Mouse (Mus musculus) embryo, embryonic 11.5 days (tissue): ENCODE measurements around the gene Stk39.

Experiments used
- DNase-seq: peaks from one replicate; pipeline ENCODE4 v3.0.0-alpha.2; 2012; ENCODE audit warnings: low read depth, low spot score

Stk39 gene

DNA sequence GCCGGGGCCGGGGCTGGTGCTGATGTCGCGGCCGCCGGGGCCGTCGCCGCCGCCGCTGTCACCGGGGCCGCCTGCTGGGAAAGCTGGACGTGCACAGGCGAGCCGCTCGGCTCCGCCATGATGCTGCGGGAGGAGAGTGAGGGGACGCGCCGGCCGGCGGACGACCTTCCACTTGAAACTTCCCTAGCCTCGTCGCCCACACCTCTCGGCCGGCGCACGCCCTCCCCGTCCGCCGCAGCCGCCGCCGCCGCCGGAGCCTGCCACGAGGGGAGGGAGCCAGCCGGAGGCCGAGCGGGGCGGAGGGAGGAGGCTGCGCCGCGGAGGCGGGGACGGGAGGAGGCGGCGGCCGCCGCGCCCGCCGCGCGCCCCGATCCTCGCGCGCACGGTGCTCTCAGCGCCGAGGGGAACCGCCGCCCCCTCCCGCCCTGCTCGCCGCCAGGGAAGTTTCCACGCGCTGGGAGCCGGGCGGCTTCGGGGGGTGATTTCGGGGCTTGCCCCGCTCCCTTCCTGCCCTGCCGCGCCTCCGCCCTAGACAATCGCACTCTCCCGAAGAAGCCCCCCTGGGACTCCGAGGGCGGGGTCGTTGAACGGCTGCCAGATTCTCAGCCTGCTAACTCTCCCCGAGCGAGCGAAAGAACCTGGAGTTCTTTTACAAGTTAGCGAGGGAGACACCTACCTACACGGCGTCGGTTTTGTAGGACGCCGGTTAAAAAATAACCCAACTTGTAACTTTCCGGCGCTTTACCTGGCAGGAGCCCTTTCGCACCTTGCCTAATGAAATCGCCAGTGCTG is at the start of gene Stk39:
Stk39 (minus strand) TSS at position 510 of the 792 bp plus-strand sequence.
- DNase-seq = peak; percentile 77

DNA sequence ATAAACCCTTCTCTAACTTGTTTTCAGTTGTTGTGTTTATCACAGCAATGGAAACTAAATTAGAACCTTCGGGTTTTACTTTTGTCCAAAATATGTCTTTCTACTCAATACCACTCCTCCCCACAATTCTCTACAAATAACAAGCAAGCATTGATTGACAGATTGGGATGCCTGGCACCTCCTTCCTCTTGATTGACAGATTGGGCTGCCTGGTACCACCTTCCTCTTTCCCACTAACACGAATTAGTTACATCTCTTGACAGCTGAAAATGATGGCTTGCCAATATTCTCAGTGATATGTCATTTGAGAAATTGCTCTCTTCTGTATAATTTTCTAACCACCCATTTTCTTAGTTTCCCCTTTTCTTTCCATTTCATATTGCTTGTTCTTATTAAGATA is 43.3 kb upstream of the Stk39 start:
- DNase-seq = no peak

DNA sequence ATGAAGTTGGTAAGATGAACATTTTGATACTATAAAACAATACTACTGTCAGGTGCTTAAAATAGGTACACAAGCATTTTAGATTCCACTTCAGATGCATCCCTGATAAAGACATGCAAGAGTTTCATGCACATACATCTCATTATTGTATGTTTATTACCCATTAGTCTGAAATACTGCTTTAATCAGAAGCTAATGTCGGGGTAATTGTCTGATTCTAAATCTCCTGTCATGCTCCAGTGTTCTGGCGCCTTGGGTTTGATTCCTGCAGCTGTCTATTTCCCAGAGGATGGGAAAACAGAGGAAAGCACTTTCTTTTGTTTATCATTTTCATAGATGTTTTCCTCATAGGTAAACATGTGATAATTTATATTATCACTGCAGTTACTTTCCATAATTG is 31.1 kb upstream of the Stk39 start:
- DNase-seq = no peak

DNA sequence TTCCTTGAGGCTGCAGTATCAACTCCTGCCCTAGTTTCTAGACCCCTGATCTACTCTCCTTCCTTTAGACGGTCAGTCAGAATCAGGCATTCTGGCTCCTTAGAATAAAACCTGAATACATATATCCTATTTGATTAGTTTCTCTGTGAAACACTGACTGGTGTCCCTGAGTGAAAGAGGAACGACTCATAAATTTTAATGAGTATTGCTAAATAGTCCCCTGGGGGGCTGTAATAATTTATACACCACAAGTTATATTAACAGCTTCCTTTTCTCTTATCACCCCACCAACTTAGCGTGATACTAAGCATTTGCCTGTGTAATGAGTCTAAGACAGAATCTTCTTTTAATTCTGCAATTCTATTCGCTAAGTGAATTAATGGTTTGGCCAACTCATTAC is 30.7 kb upstream of the Stk39 start:
- no peak for DNase-seq

DNA sequence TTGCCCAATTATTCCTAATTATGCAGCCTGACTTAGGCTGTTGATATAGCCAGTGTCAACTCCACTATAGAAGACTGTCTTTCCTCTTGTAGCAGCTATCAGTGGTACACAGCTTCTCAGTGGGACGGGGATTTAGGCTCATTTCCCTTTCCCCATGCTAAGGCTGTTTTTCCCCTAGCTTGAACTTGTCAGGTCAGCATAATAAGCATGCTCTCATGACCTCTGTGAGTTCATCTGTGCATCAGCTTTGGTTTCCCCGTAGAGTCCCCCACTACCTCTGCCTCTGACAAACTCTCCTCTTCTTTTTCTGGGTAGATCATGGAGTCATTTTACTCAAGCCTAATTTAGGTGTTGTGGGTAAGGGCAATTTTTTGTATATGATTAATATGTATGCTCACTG is 30.2 kb upstream of the Stk39 start:
- DNase-seq = no peak

DNA sequence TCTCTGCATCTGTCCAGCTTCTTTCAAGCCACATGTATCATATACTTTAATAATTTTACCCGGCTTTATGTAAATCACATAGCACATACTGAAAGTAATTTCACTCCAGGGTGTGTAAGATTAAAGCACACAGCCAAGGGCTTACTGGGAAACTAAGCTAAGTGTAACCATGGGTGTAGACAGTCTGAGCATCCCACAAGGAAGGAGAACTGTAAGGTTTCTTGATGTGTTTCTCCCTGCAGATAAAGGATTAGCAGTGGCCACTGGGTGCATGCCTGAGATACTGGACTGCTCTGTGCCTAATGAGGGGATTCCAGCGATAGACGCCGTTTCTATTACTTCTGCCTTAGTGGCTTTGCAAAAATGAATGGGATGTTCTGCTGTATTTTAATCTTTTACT is 14.2 kb upstream of the Stk39 start:
- DNase-seq = no peak

DNA sequence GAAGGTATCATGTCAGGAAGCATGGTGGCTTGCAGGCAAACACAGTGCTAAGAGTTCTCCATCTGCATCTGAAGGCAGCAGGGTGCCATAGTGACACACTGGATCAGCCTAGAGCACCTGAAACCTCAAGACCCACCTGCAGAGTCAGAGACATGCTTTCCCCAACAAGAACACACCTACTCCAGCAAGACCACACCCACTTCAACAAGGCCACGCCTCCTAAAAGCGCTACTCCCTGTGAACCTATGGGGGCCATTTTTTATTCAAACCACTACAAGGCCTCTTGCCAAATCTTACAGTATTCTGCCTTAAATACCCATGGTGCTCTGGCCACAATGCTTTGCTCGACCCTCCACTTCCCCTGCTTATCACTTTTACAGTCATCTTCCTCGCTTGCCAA is 13.1 kb upstream of the Stk39 start:
- DNase-seq = no peak

DNA sequence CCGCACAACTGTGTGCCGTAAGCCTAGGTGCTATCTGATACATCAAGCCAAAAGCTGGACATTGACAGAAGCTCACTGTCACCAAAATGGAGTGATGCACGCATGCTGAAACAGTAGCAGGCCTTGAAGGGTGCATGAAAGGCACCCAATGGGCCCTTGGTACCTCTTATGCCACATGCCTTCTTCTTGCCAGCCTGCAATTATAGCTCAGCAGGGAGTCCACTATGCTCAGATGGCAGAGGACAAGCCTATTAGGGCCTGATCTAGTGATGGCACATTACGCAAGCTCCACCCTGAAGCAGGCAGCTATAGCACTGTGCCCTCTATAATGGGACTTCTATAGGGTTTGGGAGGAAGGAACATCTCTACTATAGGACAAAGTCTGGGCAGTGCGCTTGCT is 10.8 kb upstream of the Stk39 start:
- DNase-seq = no peak

DNA sequence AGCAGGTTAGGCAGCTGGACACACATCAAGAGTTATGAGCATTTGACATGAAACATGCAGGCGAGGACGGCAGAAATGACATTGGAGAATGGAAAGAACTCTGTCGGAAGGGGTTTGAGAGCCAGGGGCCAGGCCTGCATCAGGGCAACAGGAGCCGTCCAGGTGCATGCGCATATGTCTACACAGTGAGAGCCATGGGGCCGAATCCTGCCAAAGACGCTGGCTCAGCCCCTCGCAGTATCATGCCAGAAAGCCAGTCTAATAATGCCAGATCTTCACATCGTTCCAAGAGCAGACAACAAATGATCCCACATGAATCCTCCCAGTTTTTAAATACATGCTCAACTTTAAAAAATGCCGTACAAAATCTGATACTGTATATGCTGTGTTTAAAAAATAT is 7.8 kb upstream of the Stk39 start:
- DNase-seq = no peak

DNA sequence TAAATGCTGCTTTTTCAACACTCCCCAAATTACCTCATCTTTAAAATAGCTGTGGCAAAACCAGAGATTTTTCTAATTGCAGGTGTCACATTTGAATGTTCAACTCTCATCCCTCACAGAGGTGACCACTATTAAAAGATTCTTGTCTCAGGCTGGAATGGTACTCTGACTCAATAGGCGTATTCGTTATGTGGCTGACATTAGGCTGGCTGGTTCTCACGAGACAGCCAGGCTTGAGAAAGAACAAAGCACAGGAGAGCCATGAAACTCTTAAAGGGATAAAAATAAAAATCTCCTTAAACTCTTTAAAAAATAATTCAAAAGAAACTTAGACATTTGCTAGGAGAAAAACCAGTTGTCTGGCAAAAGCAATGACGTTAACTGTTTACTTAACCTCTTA is 853 bp upstream of the Stk39 start:
- DNase-seq = no peak

DNA sequence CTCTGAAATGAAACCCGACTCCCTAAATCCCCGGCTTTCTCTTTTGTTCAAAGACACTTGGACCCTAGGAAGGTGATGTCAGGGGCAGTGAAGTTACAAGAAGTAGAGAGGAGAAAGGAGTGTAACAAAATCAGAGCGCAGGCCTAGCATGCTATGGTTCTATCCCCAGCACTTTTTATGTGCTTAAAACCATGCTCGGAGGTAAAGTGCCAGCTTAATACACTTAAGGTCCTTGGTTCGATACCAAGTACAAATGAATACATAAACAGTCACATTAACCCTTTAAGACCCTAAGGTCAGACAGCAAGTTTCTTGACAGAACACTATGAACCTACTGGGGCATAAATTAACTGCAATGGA is 463 bp upstream of the Stk39 start:
- no peak for DNase-seq

DNA sequence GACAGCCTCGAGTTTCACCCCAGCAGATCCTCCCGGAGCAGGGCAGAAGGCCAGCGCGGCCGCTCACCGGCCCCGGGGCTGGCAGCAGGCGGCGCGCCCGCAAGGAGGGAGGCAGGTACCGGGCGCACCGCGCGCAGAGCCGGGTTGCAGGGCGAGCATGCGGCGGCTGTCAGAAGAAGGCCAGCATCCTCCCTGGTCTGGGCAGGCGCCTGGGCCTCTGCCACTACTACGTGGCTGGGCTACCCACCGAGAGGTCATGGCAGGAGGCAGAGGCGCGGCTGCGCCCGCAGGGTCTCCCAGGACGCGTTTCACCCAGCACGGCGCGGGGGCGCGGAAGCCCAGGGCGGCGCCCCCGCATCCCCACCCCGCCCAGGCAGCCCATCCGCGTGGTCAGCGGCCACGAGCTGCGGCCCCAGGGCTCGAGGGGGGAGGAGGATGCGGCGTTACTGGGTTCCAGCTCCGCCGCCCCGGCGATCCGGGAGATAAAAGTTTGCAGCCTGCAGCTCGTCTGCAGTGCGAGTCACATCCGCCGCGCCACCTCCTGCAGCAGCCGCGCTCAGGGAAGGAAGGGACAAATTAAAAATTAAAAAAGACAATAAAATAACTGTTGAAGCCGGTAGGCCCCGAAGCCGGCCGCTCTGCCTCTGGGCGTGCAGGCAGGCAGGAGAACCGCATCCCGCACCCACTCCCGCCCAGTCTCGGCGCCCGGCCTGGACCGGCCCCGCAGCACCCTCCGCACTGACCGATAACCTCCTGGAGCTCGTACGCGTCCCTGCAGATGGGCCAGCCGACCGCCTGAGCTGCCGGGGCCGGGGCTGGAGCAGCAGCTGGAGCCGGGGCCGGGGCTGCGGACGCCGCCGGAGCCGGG is 943 bp downstream of the Stk39 start:
- peak; percentile 42 for DNase-seq

DNA sequence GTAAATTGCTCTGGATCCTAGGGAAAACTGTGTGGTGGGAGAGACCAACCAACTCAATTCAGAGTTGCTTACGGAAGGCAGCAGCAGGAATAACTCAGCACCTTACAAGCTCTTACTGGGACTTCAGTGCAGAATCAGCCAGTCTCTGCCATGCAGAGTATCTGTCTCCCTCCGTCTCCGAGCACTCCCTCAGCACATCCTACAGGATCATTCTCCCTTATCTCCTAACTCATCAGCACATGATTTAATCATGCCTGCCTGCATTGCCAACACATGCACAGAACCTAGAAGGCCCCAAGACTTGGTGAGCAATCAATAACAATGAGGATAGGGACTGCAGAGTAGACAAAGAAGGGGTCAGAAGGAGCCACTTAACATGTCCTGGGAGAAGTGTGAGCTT is 2.6 kb downstream of the Stk39 start:
- no peak for DNase-seq

DNA sequence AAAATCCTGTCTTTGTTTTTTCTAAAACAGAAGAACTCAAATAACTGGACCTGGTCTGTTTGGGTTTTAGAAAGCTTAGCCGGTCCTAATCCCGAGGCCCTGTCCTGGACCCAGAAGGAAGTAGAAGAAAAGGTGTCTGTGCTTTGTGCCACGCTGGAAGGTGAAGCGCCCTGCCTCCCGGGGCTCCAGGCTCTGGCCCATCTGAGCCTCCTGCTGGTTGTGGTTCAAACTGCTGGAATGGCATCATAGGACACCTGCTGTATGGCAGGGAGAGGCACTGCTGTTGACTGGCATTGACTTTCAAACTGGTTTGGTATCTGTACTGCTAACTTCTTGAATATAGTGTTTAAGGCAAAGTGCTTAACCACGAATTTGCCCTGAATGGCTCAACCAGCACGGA is 3.4 kb downstream of the Stk39 start:
- DNase-seq = no peak

DNA sequence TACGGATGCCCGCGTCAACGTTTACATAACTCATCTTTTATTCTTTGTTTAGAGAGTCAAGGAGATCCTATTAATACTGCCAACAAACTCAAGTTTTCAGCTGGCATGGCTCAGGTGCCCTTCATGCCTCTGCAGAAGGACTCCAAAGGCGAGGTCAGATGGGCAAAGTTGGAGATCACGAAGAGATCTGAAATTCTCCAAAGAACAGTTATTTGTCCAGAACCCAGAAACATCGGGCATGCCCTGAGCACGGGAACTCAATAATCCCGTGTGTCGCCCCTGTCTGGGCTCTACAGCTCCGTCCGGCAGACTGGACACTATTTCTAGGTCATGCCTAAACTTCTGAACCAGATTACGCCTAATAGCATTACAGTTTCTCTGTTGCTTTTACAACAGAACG is 3.8 kb downstream of the Stk39 start:
- no peak for DNase-seq

DNA sequence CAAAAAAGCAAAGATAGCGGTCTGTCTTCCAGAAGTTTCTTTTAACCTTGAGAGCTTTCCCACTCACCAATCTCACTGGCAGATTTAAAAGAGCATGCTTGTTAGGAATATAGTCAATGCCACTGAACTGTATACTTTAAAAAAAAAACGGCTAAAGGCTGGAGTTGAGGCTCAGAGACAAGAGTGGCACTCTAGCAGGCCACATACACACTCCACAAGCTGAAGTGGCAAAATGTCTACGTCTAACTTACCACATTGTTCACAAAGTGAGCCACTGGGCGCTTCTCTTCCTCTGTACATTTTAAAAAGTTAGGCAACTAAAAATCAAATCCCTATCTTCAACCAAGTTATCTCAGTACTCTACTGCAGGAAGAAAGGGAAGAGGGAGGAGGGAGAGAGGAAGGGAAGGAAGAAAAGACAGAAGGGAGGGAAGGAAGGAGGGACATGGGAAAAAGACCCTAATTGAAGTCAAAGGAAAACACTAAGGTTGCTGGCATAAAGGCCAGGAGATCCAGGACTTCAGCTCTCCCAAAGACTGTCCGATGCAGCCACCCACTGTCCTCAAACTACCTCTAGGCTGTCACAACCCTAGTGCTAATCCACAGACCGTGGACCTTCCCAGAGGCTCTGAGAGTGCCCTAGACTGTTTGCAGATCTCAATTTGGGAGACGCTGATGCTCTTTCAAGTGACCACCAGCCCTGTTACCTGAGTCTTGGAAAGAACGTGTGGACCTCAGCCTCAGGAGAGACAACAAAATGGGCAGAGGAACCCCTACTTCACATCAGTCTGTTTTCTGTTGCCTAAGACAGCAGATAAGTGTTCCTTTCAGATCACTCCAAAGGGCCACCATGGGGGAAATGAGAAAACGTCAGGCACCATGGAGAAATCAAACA is 4.7 kb downstream of the Stk39 start:
- DNase-seq = no peak

DNA sequence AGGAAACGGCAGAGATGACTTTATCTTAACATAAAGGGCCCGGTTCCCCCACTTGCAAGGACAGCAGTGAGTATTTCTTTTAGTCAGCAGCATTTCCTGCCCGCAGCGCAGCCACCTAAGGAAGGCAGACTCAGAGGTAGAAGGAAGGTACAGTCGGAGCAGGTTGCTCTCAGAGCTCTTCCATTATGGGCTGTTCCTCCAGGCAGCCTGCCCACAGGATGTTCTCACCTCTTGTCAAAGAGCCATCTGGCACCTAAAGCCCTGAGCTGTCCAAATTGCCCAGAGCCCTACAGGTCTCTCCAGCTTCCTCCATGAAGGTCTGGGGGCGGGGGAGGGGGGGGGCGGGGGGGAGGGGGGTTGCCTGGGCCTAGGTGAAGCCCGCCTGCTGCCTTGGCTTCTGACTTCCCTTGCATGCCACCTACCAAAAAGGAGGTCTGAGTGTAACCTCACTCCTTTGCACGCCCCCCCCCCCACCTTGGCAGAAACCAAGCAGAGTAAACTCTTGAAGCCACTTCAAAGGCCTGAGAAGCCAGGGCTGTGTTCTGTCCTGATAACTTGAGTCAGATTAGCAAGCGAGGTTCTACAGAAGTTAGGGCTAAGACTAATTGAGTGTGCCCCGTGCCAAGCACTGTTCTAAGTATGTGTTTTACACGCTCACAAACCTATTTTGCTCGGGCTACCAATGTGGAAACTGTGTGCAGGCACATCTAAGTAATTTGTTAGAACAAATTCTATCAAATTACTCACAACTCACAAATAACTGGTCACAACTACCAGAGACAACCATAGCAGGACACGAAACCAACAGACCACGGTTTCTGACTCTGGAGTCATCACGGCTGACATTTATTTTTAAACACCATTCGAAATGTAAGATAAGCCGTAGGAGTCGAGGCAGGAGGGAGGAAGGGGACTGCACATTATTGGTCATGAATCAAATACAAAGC is 5.7 kb downstream of the Stk39 start:
- no peak for DNase-seq

DNA sequence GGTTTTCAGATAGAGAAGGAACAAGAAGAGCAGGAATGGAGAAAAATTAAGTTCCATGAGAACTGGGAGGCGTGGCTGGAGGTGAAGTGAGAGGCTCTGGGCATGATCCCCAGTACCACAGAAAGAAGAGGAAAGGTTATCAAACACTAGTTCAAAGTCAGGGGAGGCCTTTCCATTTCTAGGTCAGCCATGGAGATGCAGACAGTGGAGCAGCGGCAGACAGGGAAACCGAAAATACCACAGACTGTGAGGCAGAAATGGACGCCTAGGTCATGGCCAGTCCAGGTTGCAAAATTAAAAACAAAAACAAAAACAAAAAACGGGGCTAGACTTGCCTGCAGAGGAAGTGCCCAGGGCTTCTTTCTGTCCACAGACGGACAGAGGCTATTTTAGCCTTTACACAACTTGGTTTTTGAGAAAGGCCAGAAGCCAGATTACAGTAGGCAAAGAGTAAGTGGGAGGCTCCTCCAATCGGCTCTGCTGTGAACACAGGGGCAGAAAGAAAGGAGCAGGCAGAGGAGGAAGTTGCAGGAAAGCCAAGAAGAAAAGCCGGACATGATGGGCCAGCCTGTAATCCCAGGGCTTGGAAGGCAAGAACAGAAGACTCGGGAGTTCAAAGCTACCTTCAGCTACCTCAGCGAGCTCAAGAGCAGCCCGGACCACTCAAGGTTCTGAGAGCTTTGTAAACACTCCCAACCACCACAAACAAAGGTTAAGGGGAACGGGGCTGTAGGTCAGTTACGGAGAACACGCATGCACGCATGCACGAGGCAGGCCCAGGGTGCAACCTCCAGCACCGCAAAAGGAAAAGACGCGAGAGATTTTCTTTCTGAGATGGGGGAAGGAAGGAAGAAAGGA is 6.6 kb downstream of the Stk39 start:
- DNase-seq = no peak

DNA sequence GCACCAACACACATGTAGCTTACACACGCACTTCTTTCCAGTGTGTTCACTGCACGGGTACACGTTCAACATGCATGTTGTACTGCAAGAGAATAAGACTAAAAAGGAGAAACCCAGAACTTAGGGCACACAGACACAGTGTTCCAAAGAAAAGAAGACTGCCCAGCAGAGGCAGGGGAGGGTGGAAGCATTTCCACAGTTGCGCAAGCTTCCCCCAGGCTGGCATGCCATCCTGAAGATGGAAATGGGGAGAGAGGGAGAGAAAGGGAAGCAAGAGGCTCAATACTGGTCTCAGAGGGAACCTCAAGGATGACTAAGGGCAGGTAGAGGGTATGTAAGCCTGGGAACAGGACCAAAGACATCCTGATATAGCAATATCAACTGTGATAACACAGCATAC is 7.6 kb downstream of the Stk39 start:
- DNase-seq = no peak

DNA sequence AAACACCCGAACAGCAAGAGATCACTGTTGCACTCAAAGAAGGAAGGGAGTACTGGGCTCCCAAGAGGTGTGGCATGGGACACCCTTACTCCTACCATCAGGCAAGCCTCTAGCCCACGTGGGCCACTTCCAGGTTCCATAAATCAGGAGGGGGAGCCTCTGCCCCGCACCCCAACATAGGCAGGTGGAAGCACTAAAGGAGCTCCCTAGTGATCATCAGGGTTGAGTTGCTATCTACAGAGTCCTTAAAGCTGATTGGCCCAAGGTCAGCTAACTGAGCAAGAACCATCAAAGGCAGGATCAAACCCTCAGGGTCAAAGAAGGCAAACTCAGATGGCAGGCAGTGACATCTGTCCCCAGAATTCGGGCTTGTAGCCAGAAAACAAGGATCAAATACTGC is 8.3 kb downstream of the Stk39 start:
- DNase-seq = no peak
